Mouse (Mus musculus) heart, adult 2 months (tissue): ENCODE measurements around the gene Eprs. TPM values are rescaled to one million over a fixed set of nuclear protein-coding genes. Genes with fewer than 3 reads are reported as not detected.

Experiments used
- DNase-seq, 2 experiments: peaks; one replicate each; pipeline ENCODE4 v3.0.0; 2021
- H3K27ac ChIP-seq: fragments of 200-600 bp; 2 replicates; pipeline ENCODE4 v1.8.1; 2022
- H3K27me3 ChIP-seq: fragments of 200-500 bp; 2 replicates; pipeline ENCODE4 v1.6.1; 2012; ENCODE audit warnings: mild to moderate bottlenecking, low read length, inconsistent platforms, mixed read lengths; ENCODE audit not compliant: control insufficient read depth, insufficient read depth
- H3K36me3 ChIP-seq: fragments of 200-500 bp; 2 replicates; pipeline ENCODE4 v1.6.1; 2012; ENCODE audit warnings: low read length, inconsistent platforms; ENCODE audit not compliant: control insufficient read depth, insufficient read depth
- H3K4me1 ChIP-seq: fragments of 200-500 bp; 2 replicates; pipeline ENCODE4 v1.6.1; 2011; ENCODE audit warnings: low read length; ENCODE audit not compliant: control insufficient read depth, insufficient read depth
- H3K4me3 ChIP-seq: fragments of 200-600 bp; 2 replicates; pipeline ENCODE4 v1.8.1; 2022
- H3K79me2 ChIP-seq: fragments of 200-500 bp; replicated peaks from 2 replicates; pipeline ENCODE4 v1.6.1; 2012; ENCODE audit warnings: mild to moderate bottlenecking, inconsistent platforms, low read length, moderate library complexity, mixed read lengths; ENCODE audit not compliant: control insufficient read depth, insufficient read depth
- H3K9ac ChIP-seq: fragments of 200-500 bp; 2 replicates; pipeline ENCODE4 v1.6.1; 2012; ENCODE audit warnings: low read depth, mild to moderate bottlenecking, control low read depth, inconsistent platforms, low read length, mixed read lengths
- CTCF ChIP-seq: fragments of 200-600 bp; IDR thresholded peaks from 2 replicates; pipeline ENCODE4 v1.8.1; 2022; ENCODE audit warnings: antibody characterized with exemption, mild to moderate bottlenecking, moderate library complexity
- EP300 ChIP-seq: fragments of 200-500 bp; IDR thresholded peaks from 2 replicates; pipeline ENCODE4 v1.6.1; 2011; ENCODE audit warnings: low read depth, low read length, control low read depth; ENCODE audit not compliant: insufficient read depth
- POLR2A ChIP-seq: fragments of 200-500 bp; IDR thresholded peaks from 2 replicates; pipeline ENCODE4 v1.6.1; 2011; ENCODE audit warnings: mild to moderate bottlenecking, low read depth, low read length, control low read depth; ENCODE audit not compliant: insufficient read depth
- WGBS: fragments of 180-500 bp; shearing (Covaris S2); methylation state at CpG from one replicate; pipeline ENCODE4 v1.1.7; 2018; 5-methylcytosine and 5-hydroxymethylcytosine counted together
- intact Hi-C: fragments of 180-260 bp; cut with DNase I; formaldehyde crosslinking; loops from one replicate; pipeline ENCODE4 v1.15.1; 2025
- polyA plus RNA-seq: library from polyadenylated mRNA; depleted of rRNA; stranded (reverse); fragments of >200 nt; gene quantifications from 2 replicates; pipeline ENCODE4 v1.2.3, GENCODE M21; 2012
- total RNA-seq, 2 experiments: library from RNA; stranded (reverse); gene quantifications; 2 replicates each; pipeline ENCODE4 v1.2.3; 2021

Eprs gene
- total and polyA plus RNA-seq, 3 experiments, result 11.0 to 85.2 (median 63.9) TPM

DNA sequence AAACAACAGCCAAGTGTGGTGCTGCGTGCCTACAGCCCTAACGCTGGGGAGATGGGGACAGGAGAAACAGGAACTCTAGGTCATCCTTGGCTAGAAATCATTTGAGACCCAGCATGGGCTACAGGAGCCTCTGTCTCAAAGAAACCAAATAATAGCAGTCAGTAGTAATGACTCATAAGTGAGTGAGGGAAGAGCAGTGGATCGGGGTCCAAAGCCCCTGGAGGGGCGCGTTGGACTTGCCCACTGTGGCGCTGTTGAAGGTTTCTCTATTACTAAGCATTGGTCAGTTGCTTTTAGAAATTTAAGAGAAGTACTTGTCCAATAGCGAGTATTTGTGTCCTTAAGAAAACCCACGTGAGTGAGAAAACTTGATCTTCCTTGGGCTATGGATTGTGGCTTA lies 9.5 kb upstream of the Eprs start:
- no peaks in the 10 kb centered on the region for H3K27me3 ChIP-seq
- intact Hi-C loops, result no loop called here
- no peaks in the 10 kb centered on the region for H3K79me2 ChIP-seq
- H3K4me3 ChIP-seq, result no peak overlapping the region
- 95% methylated on average over 8 of the region's 8 CpGs for WGBS
- H3K36me3 ChIP-seq, result no peaks in the 10 kb centered on the region
- TF ChIP-seq POLR2A (no peak), EP300 (no peak), CTCF (no peak)
- H3K9ac ChIP-seq, result no peak overlapping the region
- DNase-seq, result no peak
- no peaks in the 10 kb centered on the region for H3K4me1 ChIP-seq
- no peak overlapping the region for H3K27ac ChIP-seq

- no peak overlapping the region for H3K27ac ChIP-seq
- no peaks in the 10 kb centered on the region for H3K27me3 ChIP-seq
- no peak for DNase-seq
- H3K4me3 ChIP-seq, result no peak overlapping the region
- no peaks in the 10 kb centered on the region for H3K36me3 ChIP-seq
- H3K79me2 ChIP-seq, result no peaks in the 10 kb centered on the region
- intact Hi-C loops, result no loop called here
- TF ChIP-seq EP300 (no peak), CTCF (no peak), POLR2A (no peak)
- H3K9ac ChIP-seq, result no peak overlapping the region
- WGBS, result 85% methylated on average over 4 of the region's 4 CpGs
- H3K4me1 ChIP-seq, result no peaks in the 10 kb centered on the region
Measured at GRCm38 (mm10) chr1:185354731-185355130, 8.1 kb upstream of the Eprs start.

DNA sequence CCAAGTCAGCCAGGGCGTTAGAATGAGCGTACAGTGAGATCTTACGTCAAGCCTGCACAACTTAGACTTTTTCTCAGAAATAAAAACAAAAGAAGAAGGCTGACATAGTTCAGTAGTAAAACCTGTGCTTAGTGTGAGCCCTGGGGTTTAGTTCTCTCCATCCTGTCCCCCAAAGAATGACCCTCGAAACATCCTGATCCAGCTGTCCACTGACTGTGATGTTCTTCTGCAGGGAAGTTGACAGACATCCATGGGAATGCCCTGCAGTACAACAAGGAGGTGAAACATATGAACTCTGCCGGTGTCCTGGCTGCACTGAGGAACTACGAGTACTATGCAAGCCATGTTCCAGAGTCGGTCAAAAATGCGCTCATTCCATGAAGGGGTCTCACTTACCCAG lies 6.6 kb upstream of the Eprs start:
- Histone ChIP-seq H3K4me1 (no peaks in the 10 kb centered on the region), H3K36me3 (no peaks in the 10 kb centered on the region), H3K79me2 (no peaks in the 10 kb centered on the region), H3K27me3 (no peaks in the 10 kb centered on the region), H3K9ac (no peak overlapping the region), H3K4me3 (no peak overlapping the region), H3K27ac (no peak overlapping the region)
- intact Hi-C loops, result no loop called here
- no peak for DNase-seq
- TF ChIP-seq POLR2A, result no peak
- TF ChIP-seq CTCF, result no peak
- no peak for TF ChIP-seq EP300
- 96% methylated on average over 8 of the region's 8 CpGs for WGBS

GRCm38 (mm10) chr1:185358211-185358610 lies 4.6 kb upstream of the Eprs start:
- Histone ChIP-seq H3K36me3 (no peaks in the 10 kb centered on the region), H3K27ac (no peak overlapping the region), H3K9ac (no peak overlapping the region), H3K79me2 (no peaks in the 10 kb centered on the region), H3K4me1 (no peaks in the 10 kb centered on the region), H3K27me3 (no peaks in the 10 kb centered on the region), H3K4me3 (no peak overlapping the region)
- intact Hi-C loops, result no loop called here
- no peak for TF ChIP-seq CTCF
- no peak for TF ChIP-seq EP300
- no peak for TF ChIP-seq POLR2A
- no peak for DNase-seq
- 83% methylated on average over 4 of the region's 4 CpGs for WGBS

DNA sequence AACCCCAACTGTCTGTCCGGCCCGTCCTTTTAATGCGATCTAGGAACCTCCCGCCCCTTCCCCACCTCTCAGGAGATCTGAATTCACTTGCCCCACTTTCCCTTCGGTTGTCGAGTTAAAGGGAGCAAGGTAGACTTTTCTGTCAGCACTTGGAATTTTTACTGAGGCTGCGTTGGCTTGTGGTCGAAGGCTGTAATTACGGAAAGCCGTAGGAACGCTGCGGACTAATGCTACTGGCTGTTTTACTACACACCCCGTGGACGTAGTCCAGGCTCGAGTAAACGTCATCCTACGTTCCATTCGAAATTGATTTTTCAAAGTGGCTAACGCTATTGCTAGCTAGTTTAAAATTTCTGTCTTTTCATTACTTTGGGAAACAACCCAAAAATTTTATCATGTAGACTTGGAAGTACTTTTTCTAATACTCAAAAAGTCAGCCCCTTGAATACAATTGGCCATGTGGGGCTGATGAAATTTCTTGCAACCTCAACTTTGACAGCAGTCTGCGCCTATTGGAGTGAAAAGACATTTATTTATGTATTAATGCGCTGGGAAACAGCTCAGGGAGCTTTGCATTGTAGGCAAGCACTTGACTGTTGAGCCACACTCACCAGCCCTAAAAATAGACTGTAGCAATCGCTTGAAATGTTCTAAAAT lies 810 bp downstream of the Eprs start:
- peak overlapping the region; percentile 93 for H3K4me3 ChIP-seq
- peaks cover 5% of the 10 kb centered on the region; the same call in 1 of the 2 replicates for H3K4me1 ChIP-seq
- H3K27ac ChIP-seq, result peak overlapping the region; percentile 86
- peak; percentile 37 to 45 for DNase-seq
- intact Hi-C loops, result loop anchor here (2.0 kb wide), 1 partner anchor 31 kb away; the partner anchor contains the start of gene Bpnt1
- peak overlapping the region; percentile 89 for H3K9ac ChIP-seq
- H3K79me2 ChIP-seq, result no peaks in the 10 kb centered on the region
- peaks cover 9% of the 10 kb centered on the region for H3K36me3 ChIP-seq
- no peak for TF ChIP-seq EP300
- TF ChIP-seq CTCF, result no peak; the same call in 1 of the 2 replicates
- TF ChIP-seq POLR2A, result no peak
- H3K27me3 ChIP-seq, result no peaks in the 10 kb centered on the region
- WGBS, result 1% methylated on average over 22 of the region's 22 CpGs

GRCm38 (mm10) chr1:185364183-185364540 lies 1.3 kb downstream of the Eprs start:
- H3K4me3 ChIP-seq, result peak overlapping the region; percentile 93
- peaks cover 5% of the 10 kb centered on the region; the same call in 1 of the 2 replicates for H3K4me1 ChIP-seq

More at GRCm38 (mm10) chr1:185364183-185364540, 1.3 kb downstream of the Eprs start:
- H3K9ac ChIP-seq, result peak overlapping the region; percentile 21; the same call in 1 of the 2 replicates
- WGBS, result 14% methylated on average over 6 of the region's 6 CpGs
- H3K36me3 ChIP-seq, result peaks cover 9% of the 10 kb centered on the region
- no peak for TF ChIP-seq CTCF
- TF ChIP-seq EP300, result no peak
- TF ChIP-seq POLR2A, result no peak
- no peaks in the 10 kb centered on the region for H3K27me3 ChIP-seq
- no peak for DNase-seq
- H3K79me2 ChIP-seq, result no peaks in the 10 kb centered on the region
- intact Hi-C loops, result no loop called here
- H3K27ac ChIP-seq, result no peak overlapping the region; the same call in 1 of the 2 replicates
